Mouse (Mus musculus) testis, adult 2 months (tissue): ENCODE measurements around the gene Lrp5.

Source experiments
- CTCF ChIP-seq: fragments of 200-500 bp; IDR thresholded peaks from 2 replicates; pipeline ENCODE4 v1.5.1; 2012; ENCODE audit warnings: low read depth, mild to moderate bottlenecking, inconsistent platforms, low read length, moderate library complexity; ENCODE audit not compliant: control insufficient read depth, insufficient read depth, insufficient replicate concordance
- POLR2A ChIP-seq: fragments of 200-500 bp; IDR thresholded peaks from 2 replicates; pipeline ENCODE4 v1.6.1; 2012; ENCODE audit warnings: low read depth, mild to moderate bottlenecking, inconsistent platforms, low read length, moderate library complexity; ENCODE audit not compliant: control insufficient read depth

DNA sequence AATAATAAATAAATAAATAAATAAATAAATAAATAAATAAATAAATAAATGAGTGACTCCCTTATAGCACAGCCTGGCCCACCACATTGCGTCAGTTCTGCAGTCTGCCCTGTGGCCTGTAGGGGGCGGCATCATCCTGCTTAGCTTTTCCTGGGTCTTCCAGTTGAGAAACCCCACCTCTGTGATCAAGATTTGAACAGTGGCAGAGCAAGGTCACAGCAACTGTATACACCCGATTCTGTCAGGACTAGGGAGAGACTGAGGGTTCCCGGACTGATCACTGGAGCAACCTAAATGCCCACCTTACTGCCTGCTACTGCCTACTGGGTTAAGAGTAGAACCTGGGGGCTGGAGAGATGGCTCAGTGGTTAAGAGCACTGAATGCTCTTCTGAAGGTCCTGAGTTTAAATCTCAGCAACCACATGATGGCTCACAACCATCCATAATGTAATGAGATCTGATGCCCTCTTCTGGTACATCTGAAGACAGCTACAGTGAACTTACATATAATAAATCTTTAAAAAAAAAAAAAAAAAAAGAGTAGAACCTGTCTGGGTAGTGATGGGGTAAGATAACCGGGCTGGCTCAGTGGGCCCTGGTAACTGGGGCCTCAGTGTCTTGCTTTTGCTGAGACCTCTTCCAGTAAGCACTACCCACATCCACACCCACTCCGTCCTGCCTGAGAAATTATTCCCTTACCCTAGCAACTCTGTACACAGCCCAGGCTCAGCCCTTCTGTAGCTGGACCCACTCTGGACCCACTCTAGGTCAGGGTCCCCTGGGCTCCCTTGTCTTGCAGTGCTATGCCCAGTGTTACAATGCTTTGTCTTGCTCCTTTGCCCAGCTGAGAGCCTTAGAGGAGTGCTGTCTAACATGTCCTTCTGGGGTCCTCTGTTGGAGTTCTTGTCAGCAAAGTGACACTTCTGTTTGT, 13.4 kb upstream of the Lrp5 start:
- TF ChIP-seq CTCF, result peak; percentile 82; the same call in 1 of the 2 replicates
- TF ChIP-seq POLR2A, result no peak
